Mouse (Mus musculus): ENCODE measurements around the gene Mup9. TPM values are rescaled to one million over a fixed set of nuclear protein-coding genes. Genes with fewer than 3 reads are reported as not detected.
"Not testable (repeated sequence)": the region's sequence is repeated elsewhere in the genome, so short reads cannot be mapped to it uniquely, and the experiment has no call there.

The Mup9 gene
- not detected for polyA plus RNA-seq (2017; shearing (Covaris generic))

DNA sequence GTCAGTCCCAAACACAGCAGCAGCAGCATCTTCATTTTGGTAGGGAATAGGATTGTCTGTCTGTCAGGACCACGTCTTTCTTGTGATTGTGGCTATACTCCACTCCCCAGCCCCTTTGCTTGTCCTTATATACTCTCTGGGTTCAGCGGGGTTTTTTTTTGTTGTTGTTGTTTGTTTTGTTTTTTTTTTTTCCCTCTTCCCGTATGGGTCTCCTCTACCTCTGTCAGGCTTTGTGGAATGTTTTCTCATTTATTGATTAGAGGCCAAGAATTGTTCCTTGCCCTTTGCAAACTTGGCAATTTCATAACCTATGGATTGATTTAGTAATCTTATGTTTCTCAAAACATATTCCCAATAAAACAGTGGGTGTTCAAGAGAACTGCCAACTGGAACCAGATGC, at the start of gene Mup9:
Gene Mup9, minus strand, starts transcription at position 101 of the 400 bp plus-strand sequence.
- ATAC-seq = not testable (repeated sequence)

Other genes with a start within 250 kb of the Mup9 start
- not detected for gene Mup8, start 199.4 kb downstream of the Mup9 start, polyA plus RNA-seq (2017; shearing (Covaris generic))
- gene Mup1, start 80.0 kb upstream of the Mup9 start, polyA plus RNA-seq (2017; shearing (Covaris generic)) = not detected
- gene Mup10, start 160.2 kb upstream of the Mup9 start, polyA plus RNA-seq (2017; shearing (Covaris generic)) = not detected
- gene Mup11, start 240.5 kb upstream of the Mup9 start, polyA plus RNA-seq (2017; shearing (Covaris generic)) = not detected

Data from CD4-positive, CD25-positive, alpha-beta regulatory T cell, adult 4 months (primary cell).